Mouse (Mus musculus): Measurements from ENCODE around the gene Adtrp.

- TF ChIP-seq GATA1 (IDR thresholded peaks at IDR 0.05; ENCODE audit: low read length) (no peak), TAL1 (IDR thresholded peaks at IDR 0.05; ENCODE audit: low read length) (no peak)
Measured at GRCm38 (mm10) chr13:41771061-41771460, 76.4 kb downstream of the Adtrp start.

Measured in erythroblast, embryonic 14.5 days (primary cell).